Mouse (Mus musculus): ENCODE results near the gene Fbxl19. TPM values are rescaled to one million over a fixed set of nuclear protein-coding genes. Genes with fewer than 3 reads are reported as not detected.

The Fbxl19 gene
- polyA plus RNA-seq (2015; fragmentation: Nextera tagmentation; extraction: Ambion mirVana) = 1.1 and 1.9 TPM in 2 replicates

DNA sequence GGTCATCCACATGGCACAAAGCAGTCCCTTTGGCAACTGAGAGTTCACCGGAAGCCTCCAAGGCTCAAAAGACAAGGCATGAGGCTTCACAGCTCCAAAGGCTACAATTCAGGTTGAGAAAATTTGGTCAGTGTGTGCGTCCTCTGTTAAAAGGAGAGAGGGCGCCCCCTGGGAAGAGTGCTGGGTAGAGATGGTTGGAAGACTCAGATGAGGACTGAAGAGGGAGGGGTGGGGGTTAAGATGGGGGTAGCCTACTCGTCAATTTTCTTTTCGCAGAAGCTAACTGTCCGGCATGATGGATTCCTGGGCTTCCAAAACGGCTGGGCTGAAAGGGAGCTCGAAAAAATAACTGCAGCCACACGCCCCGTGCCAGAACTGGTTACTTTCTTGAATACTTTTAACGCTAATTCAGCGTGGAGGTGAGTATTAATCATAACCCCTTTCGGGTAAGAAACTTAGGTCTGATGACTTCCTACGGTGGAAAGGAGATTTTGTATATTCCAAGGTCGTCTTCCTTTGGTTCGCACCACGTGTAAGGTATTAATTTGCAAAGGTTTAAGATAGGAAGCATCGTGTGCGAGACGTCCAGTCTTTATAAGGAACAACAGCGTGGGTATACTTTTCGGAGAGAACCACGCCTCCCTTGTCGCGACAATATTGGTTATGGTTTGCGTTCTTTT, at the start of gene Fbxl19:
Gene Fbxl19 (plus strand): TSS at position 178 of the 680 bp plus-strand sequence.
- peak; percentile 78 for TF ChIP-seq CTCF (IDR thresholded peaks at IDR 0.05; ENCODE audit: low read depth)
- no peak for TF ChIP-seq EP300 (optimal IDR thresholded peaks at IDR 0.05)
- H3K36me3 ChIP-seq (ENCODE audit: control insufficient read depth, insufficient read depth, low read length) = no peaks in the 10 kb centered on the region; the same call in 1 of the 2 replicates
- no peaks in the 10 kb centered on the region for H3K9me3 ChIP-seq (ENCODE audit: control insufficient read depth, low read length)
- DNase-seq (ENCODE audit: low spot score) = peak; percentile 80
- no peaks in the 10 kb centered on the region for H3K27me3 ChIP-seq (ENCODE audit: control insufficient read depth, insufficient read depth, low read length)
- H3K4me2 ChIP-seq (replicated peaks; ENCODE audit: low read depth) = peak within 1 kb of the TSS; percentile 97
- no peak for ATAC-seq (ENCODE audit: low FRiP score, low TSS enrichment)
- WGBS = under 1% methylated on average over 26 of the region's 26 CpGs
- peak within 1 kb of the TSS; percentile 72 for H3K4me3 ChIP-seq (ENCODE audit: low read depth, low read length)
- H3K9ac ChIP-seq (ENCODE audit: low read length) = peak within 1 kb of the TSS; percentile 45; the same call in 1 of the 2 replicates
- H3K4me1 ChIP-seq (replicated peaks; ENCODE audit: control insufficient read depth, insufficient read depth) = peaks cover 4% of the 10 kb centered on the region
- H3K27ac ChIP-seq (replicated peaks) = peak within 1 kb of the TSS; percentile 79

- 70% methylated on average over 6 of the region's 6 CpGs for WGBS
- DNase-seq (ENCODE audit: low spot score) = no peak
- H3K4me1 ChIP-seq (replicated peaks; ENCODE audit: control insufficient read depth, insufficient read depth) = no peaks in the 10 kb centered on the region
- no peaks in the 10 kb centered on the region for H3K9me3 ChIP-seq (ENCODE audit: control insufficient read depth, low read length)
- H3K4me2 ChIP-seq (replicated peaks; ENCODE audit: low read depth) = no peak overlapping the region
- no peak overlapping the region for H3K4me3 ChIP-seq (ENCODE audit: low read depth, low read length)
- TF ChIP-seq CTCF (IDR thresholded peaks at IDR 0.05; ENCODE audit: low read depth) (no peak), EP300 (optimal IDR thresholded peaks at IDR 0.05) (no peak)
- peak overlapping the region; percentile 30; the same call in 1 of the 2 replicates for H3K27ac ChIP-seq (replicated peaks)
- no peak for ATAC-seq (ENCODE audit: low FRiP score, low TSS enrichment)
- H3K27me3 ChIP-seq (ENCODE audit: control insufficient read depth, insufficient read depth, low read length) = no peaks in the 10 kb centered on the region
- no peak overlapping the region for H3K9ac ChIP-seq (ENCODE audit: low read length)
- peaks cover 4% of the 10 kb centered on the region; the same call in 1 of the 2 replicates for H3K36me3 ChIP-seq (ENCODE audit: control insufficient read depth, insufficient read depth, low read length)
Measured at GRCm38 (mm10) chr7:127698986-127699385, 45.4 kb upstream of the Fbxl19 start.

DNA sequence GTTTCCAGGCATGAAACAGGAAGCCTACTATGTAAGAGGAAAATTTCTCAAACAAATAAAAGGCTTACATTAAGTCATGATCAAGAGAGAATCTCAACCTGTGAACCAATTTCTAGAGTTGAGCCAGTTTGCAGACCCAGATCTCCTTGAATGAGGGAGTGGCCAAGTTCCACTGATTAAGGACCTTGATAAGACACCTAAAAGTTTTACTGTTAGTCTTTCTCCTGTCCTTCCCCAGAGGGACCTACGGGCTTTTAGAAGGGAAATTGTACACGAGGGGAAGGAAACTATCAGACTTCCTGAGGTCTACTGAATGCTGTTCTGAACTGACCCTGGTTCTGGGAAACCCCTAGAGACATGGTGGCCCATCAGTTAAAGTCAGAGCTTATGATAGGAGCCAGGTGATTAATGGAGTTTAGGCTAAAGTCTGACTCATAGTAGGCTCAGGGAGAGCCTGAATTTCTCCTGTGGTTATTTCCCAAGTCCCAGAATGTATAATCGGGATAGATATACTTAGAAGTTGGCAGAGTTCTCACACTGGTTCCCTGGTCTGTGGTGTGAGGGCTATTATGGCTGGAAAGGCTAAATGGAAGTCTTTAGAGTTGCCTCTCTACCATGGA, 43.5 kb upstream of the Fbxl19 start:
- no peak overlapping the region for H3K4me2 ChIP-seq (replicated peaks; ENCODE audit: low read depth)
- 45% methylated on average over 3 of the region's 3 CpGs for WGBS
- peak overlapping the region; percentile 4; the same call in 1 of the 2 replicates for H3K27ac ChIP-seq (replicated peaks)
- TF ChIP-seq CTCF (IDR thresholded peaks at IDR 0.05; ENCODE audit: low read depth) (no peak), EP300 (optimal IDR thresholded peaks at IDR 0.05) (no peak)
- peaks cover 4% of the 10 kb centered on the region; the same call in 1 of the 2 replicates for H3K36me3 ChIP-seq (ENCODE audit: control insufficient read depth, insufficient read depth, low read length)
- no peaks in the 10 kb centered on the region for H3K27me3 ChIP-seq (ENCODE audit: control insufficient read depth, insufficient read depth, low read length)
- no peak overlapping the region for H3K9ac ChIP-seq (ENCODE audit: low read length)
- no peak overlapping the region for H3K4me3 ChIP-seq (ENCODE audit: low read depth, low read length)
- H3K4me1 ChIP-seq (replicated peaks; ENCODE audit: control insufficient read depth, insufficient read depth) = no peaks in the 10 kb centered on the region
- H3K9me3 ChIP-seq (ENCODE audit: control insufficient read depth, low read length) = no peaks in the 10 kb centered on the region
- no peak for DNase-seq (ENCODE audit: low spot score)
- ATAC-seq (ENCODE audit: low FRiP score, low TSS enrichment) = no peak

GRCm38 (mm10) chr7:127703561-127704178, 40.7 kb upstream of the Fbxl19 start:
- 90% methylated on average over 8 of the region's 8 CpGs for WGBS
- Histone ChIP-seq H3K27me3 (ENCODE audit: control insufficient read depth, insufficient read depth, low read length) (no peaks in the 10 kb centered on the region), H3K36me3 (ENCODE audit: control insufficient read depth, insufficient read depth, low read length) (peaks cover 4% of the 10 kb centered on the region; the same call in 1 of the 2 replicates), H3K27ac (replicated peaks) (no peak overlapping the region), H3K9ac (ENCODE audit: low read length) (no peak overlapping the region), H3K4me3 (ENCODE audit: low read depth, low read length) (no peak overlapping the region), H3K4me1 (replicated peaks; ENCODE audit: control insufficient read depth, insufficient read depth) (no peaks in the 10 kb centered on the region), H3K4me2 (replicated peaks; ENCODE audit: low read depth) (no peak overlapping the region), H3K9me3 (ENCODE audit: control insufficient read depth, low read length) (no peaks in the 10 kb centered on the region)
- DNase-seq (ENCODE audit: low spot score) = no peak
- TF ChIP-seq CTCF (IDR thresholded peaks at IDR 0.05; ENCODE audit: low read depth) (no peak), EP300 (optimal IDR thresholded peaks at IDR 0.05) (no peak)
- ATAC-seq (ENCODE audit: low FRiP score, low TSS enrichment) = no peak

GRCm38 (mm10) chr7:127704598-127704997, 39.7 kb upstream of the Fbxl19 start:
- Histone ChIP-seq H3K9me3 (ENCODE audit: control insufficient read depth, low read length) (no peaks in the 10 kb centered on the region), H3K9ac (ENCODE audit: low read length) (no peak overlapping the region), H3K27ac (replicated peaks) (no peak overlapping the region), H3K36me3 (ENCODE audit: control insufficient read depth, insufficient read depth, low read length) (peaks cover 4% of the 10 kb centered on the region; the same call in 1 of the 2 replicates), H3K27me3 (ENCODE audit: control insufficient read depth, insufficient read depth, low read length) (no peaks in the 10 kb centered on the region), H3K4me1 (replicated peaks; ENCODE audit: control insufficient read depth, insufficient read depth) (no peaks in the 10 kb centered on the region), H3K4me2 (replicated peaks; ENCODE audit: low read depth) (no peak overlapping the region), H3K4me3 (ENCODE audit: low read depth, low read length) (no peak overlapping the region)
- no peak for ATAC-seq (ENCODE audit: low FRiP score, low TSS enrichment)
- 90% methylated on average over 6 of the region's 6 CpGs for WGBS
- TF ChIP-seq CTCF (IDR thresholded peaks at IDR 0.05; ENCODE audit: low read depth) (no peak), EP300 (optimal IDR thresholded peaks at IDR 0.05) (no peak)
- DNase-seq (ENCODE audit: low spot score) = no peak
